Mouse (Mus musculus) testis, adult 2 months (tissue): ENCODE data around the gene Cntn5. TPM values are rescaled to one million over a fixed set of nuclear protein-coding genes. Genes with fewer than 3 reads are reported as not detected.

ENCODE experiments used
- H3K27ac ChIP-seq: fragments of 200-500 bp; 2 replicates; pipeline ENCODE4 v1.5.1; 2012; ENCODE audit warnings: low read depth, low read length; ENCODE audit not compliant: control insufficient read depth, insufficient read depth
- H3K27me3 ChIP-seq: fragments of 200-500 bp; 2 replicates; pipeline ENCODE4 v1.6.1; 2012; ENCODE audit warnings: mild to moderate bottlenecking, low read length, moderate library complexity; ENCODE audit not compliant: control insufficient read depth, insufficient read depth
- H3K36me3 ChIP-seq: fragments of 200-500 bp; 2 replicates; pipeline ENCODE4 v1.6.1; 2012; ENCODE audit warnings: mild to moderate bottlenecking, low read length; ENCODE audit not compliant: control insufficient read depth, insufficient read depth
- H3K4me1 ChIP-seq: fragments of 200-500 bp; 2 replicates; pipeline ENCODE4 v1.6.1; 2012; ENCODE audit warnings: low read length; ENCODE audit not compliant: control insufficient read depth, insufficient read depth
- H3K4me3 ChIP-seq: fragments of 200-500 bp; 2 replicates; pipeline ENCODE4 v1.5.1; 2012; ENCODE audit warnings: low read depth, mild to moderate bottlenecking, low read length, moderate library complexity, mixed read lengths; ENCODE audit not compliant: control insufficient read depth
- CTCF ChIP-seq: fragments of 200-500 bp; IDR thresholded peaks from 2 replicates; pipeline ENCODE4 v1.5.1; 2012; ENCODE audit warnings: low read depth, mild to moderate bottlenecking, inconsistent platforms, low read length, moderate library complexity; ENCODE audit not compliant: control insufficient read depth, insufficient read depth, insufficient replicate concordance
- POLR2A ChIP-seq: fragments of 200-500 bp; IDR thresholded peaks from 2 replicates; pipeline ENCODE4 v1.6.1; 2012; ENCODE audit warnings: low read depth, mild to moderate bottlenecking, inconsistent platforms, low read length, moderate library complexity; ENCODE audit not compliant: control insufficient read depth
- polyA plus RNA-seq: library from polyadenylated mRNA; depleted of rRNA; stranded (reverse); fragments of >200 nt; gene quantifications from 2 replicates; pipeline ENCODE4 v1.2.3, GENCODE M21; 2012

Gene Cntn5
- polyA plus RNA-seq, 1 experiment, result 0.53 TPM

DNA sequence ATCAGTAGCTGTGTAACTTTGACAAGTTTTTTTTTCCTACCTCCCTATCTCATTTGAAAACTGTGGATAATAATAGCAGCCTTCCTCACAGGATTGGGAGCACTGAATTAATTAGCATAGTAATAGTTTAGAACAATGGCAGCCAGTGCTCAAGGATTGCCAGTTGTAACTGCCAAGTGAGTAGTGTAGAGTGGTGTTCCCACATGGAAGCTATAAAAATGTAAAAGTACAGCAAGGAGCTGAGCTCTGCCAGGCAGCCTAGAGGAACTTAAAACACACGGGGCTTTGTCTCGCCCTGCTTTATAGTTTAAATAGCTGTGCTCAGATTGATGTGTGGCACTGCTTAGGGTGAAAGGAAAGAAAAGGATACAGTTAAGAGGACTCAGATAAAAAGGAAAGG lies 635.2 kb downstream of the Cntn5 start:
- Histone ChIP-seq H3K36me3 (no peaks in the 10 kb centered on the region), H3K27ac (no peak overlapping the region), H3K27me3 (no peaks in the 10 kb centered on the region), H3K4me3 (no peak overlapping the region), H3K4me1 (no peaks in the 10 kb centered on the region)
- no peak for TF ChIP-seq CTCF
- TF ChIP-seq POLR2A, result no peak

DNA sequence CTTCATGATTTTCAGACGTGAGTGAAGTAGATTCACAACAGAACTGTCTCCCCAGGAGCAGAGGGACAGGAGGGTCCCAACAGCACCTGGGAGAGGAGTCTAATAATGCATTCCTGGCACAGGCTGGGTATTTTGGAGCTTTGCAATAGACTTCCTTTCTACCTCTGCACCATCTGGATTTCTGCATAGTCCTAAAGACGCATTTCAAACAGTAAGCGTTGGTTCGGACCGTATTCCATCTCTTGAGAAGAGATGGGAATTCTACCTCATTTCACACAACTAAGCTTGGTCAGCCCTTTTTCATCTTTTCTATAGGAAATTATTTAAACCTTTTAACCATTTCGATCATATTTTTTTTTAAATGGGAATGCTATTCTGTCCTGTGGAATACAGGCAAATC lies 635.7 kb downstream of the Cntn5 start:
- no peak for TF ChIP-seq POLR2A
- TF ChIP-seq CTCF, result no peak
- H3K4me3 ChIP-seq, result no peak overlapping the region

GRCm38 (mm10) chr9:10265616-10266015 lies 639.0 kb downstream of the Cntn5 start:
- no peak for TF ChIP-seq CTCF
- no peak for TF ChIP-seq POLR2A
- H3K4me1 ChIP-seq, result no peaks in the 10 kb centered on the region

More for the DNA sequence above, 635.7 kb downstream of the Cntn5 start:
- Histone ChIP-seq H3K27me3 (no peaks in the 10 kb centered on the region), H3K36me3 (no peaks in the 10 kb centered on the region), H3K27ac (no peak overlapping the region), H3K4me1 (no peaks in the 10 kb centered on the region)

DNA sequence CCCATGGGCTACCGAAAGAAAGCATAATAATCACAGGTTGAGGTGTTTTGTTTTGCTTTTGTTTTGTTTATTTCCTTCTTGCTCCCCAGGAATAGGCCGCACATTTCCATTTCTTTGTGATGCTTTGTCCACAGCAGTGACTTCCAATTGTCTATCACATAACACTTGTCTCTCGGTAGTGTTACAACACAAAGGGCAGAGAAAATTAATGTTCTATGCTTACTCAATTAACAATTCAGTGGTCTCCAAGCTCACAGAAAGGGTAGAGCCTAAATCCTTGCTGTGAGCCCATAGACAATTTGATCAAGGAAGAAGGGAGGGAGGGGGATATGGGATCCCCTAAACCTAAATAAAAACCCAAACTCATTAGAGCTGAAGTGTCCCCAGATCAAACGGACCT lies 671.2 kb downstream of the Cntn5 start:
- Histone ChIP-seq H3K4me3 (no peak overlapping the region), H3K27ac (no peak overlapping the region), H3K27me3 (no peaks in the 10 kb centered on the region), H3K4me1 (no peaks in the 10 kb centered on the region), H3K36me3 (no peaks in the 10 kb centered on the region)
- TF ChIP-seq POLR2A (no peak), CTCF (no peak)

More at GRCm38 (mm10) chr9:10265616-10266015, 639.0 kb downstream of the Cntn5 start:
- Histone ChIP-seq H3K27me3 (no peaks in the 10 kb centered on the region), H3K4me3 (no peak overlapping the region), H3K27ac (no peak overlapping the region), H3K36me3 (no peaks in the 10 kb centered on the region)

DNA sequence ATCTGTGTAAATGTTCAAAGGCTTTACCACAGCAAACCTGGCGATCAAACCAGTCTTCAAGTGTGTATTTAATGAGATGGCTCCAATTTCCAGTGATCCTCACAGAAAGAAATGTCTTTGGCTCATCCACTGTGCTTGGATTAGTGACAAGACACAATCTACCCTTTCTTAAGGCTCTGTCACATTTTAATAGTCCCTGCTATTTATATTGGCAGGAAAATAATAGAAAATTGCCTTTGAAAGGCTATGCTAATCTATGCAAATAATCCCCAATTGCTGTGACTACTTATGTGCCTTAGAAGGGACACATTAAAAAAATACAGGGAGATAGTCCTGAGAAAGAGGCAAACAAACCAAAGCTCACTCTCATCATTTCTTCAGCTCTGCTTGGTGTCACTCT lies 672.5 kb downstream of the Cntn5 start:
- no peak overlapping the region for H3K4me3 ChIP-seq
- no peaks in the 10 kb centered on the region for H3K36me3 ChIP-seq
- H3K4me1 ChIP-seq, result no peaks in the 10 kb centered on the region
- no peak overlapping the region for H3K27ac ChIP-seq
- no peaks in the 10 kb centered on the region for H3K27me3 ChIP-seq
- TF ChIP-seq CTCF (no peak), POLR2A (no peak)

DNA sequence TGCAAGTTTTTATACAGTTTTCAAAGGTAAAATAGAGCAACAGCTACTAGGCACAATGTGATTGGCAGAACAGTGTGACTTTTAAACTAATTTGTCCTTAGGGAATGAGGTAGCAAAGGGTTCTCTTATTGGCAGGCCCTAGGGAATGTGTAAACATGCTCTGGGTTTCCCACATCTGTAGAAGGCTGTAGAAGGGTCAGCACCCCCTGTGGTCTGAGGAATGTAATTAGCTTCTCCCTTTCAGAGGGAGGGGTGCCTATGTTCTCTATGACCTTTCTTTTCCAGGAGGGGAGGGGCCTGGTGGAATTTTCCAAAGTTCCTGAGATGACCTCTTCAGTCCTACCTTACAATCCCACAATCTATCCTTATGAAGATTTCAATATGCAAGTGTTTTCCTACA lies 673.6 kb downstream of the Cntn5 start:
- H3K27ac ChIP-seq, result no peak overlapping the region
- H3K27me3 ChIP-seq, result no peaks in the 10 kb centered on the region
- TF ChIP-seq POLR2A (no peak), CTCF (no peak)
- H3K4me1 ChIP-seq, result no peaks in the 10 kb centered on the region
- no peaks in the 10 kb centered on the region for H3K36me3 ChIP-seq
- H3K4me3 ChIP-seq, result no peak overlapping the region

- Histone ChIP-seq H3K4me1 (no peaks in the 10 kb centered on the region), H3K27me3 (no peaks in the 10 kb centered on the region), H3K27ac (no peak overlapping the region), H3K4me3 (no peak overlapping the region), H3K36me3 (no peaks in the 10 kb centered on the region)
- TF ChIP-seq CTCF (no peak), POLR2A (no peak)
These were observed 674.9 kb downstream of the Cntn5 start for GRCm38 (mm10) chr9:10229716-10230115.

DNA sequence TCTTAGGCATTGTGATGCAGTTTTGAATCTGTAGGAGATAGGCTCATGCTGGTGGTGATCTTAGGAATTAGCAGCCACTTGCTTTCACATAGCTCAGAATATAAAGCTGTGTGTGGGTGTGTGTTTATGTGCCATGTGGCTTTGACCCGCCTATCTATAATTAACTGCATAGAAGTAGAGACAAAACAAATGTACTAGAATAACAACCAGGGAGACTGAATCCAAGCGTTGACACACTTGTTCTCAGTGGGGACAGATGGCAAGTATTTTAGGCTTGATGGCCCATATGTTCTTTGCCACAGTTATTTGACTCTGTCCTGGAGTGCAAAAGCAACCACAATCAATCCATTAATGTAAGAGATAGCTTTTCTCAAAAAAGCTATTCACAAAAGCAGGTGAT lies 678.6 kb downstream of the Cntn5 start:
- no peaks in the 10 kb centered on the region for H3K4me1 ChIP-seq
- no peaks in the 10 kb centered on the region for H3K36me3 ChIP-seq
- no peak overlapping the region for H3K27ac ChIP-seq
- H3K27me3 ChIP-seq, result no peaks in the 10 kb centered on the region
- TF ChIP-seq CTCF (no peak), POLR2A (no peak)
- H3K4me3 ChIP-seq, result no peak overlapping the region
